Mouse (Mus musculus) embryonic fibroblast, embryonic 13.5 days (primary cell): ENCODE results near the gene Strn4. TPM values are rescaled to one million over a fixed set of nuclear protein-coding genes. Genes with fewer than 3 reads are reported as not detected.

Experiments
- H3K27ac ChIP-seq: 2 replicates; pipeline ENCODE4 v1.5.1; 2012; ENCODE audit warnings: low read length, control low read depth, inconsistent platforms; ENCODE audit not compliant: insufficient read depth
- H3K4me1 ChIP-seq: 2 replicates; pipeline ENCODE4 v1.6.1; 2011; ENCODE audit warnings: low read length; ENCODE audit not compliant: control insufficient read depth, insufficient read depth
- H3K4me3 ChIP-seq: 2 replicates; pipeline ENCODE4 v1.5.1; 2011; ENCODE audit warnings: mild to moderate bottlenecking, control low read depth, low read length; ENCODE audit not compliant: insufficient read depth
- CTCF ChIP-seq: IDR thresholded peaks from 2 replicates; pipeline ENCODE4 v1.5.1; 2011; ENCODE audit warnings: mild to moderate bottlenecking, control low read depth, low read length, moderate library complexity, borderline replicate concordance; ENCODE audit not compliant: insufficient read depth
- POLR2A ChIP-seq: IDR thresholded peaks from 2 replicates; pipeline ENCODE4 v1.6.1; 2011; ENCODE audit warnings: low read depth, mild to moderate bottlenecking, control low read depth, low read length, moderate library complexity
- polyA plus RNA-seq: library from polyadenylated mRNA; stranded (reverse); fragments of >200 nt; gene quantifications from 2 replicates; pipeline ENCODE4 v1.2.4, GENCODE M21; 2011; ENCODE audit warnings: low read depth; ENCODE audit not compliant: missing spikeins, insufficient read length

Strn4 gene
- polyA plus RNA-seq, 1 experiment, result 67.1 TPM

DNA sequence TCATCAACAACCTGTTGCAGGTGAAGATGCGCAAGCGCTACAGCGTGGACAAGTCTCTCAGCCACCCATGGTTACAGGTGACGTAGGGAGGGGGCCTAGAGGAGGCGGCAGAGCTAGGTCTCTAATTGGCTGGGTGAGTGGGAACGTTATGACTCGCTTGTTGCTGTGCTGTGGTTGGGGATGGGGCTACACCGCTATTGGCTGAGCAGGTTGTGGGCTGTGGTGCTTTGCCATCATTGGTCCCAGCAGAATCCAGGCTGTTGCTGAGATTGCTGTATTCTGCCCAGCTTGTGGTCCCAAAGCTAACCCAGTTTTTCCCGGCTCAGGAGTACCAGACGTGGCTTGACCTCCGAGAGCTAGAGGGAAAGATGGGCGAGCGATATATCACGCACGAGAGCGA is 53.8 kb downstream of the Strn4 start:
- Histone ChIP-seq H3K4me1 (no peaks in the 10 kb centered on the region), H3K4me3 (no peak overlapping the region), H3K27ac (no peak overlapping the region)
- no peak for TF ChIP-seq CTCF
- TF ChIP-seq POLR2A, result no peak

DNA sequence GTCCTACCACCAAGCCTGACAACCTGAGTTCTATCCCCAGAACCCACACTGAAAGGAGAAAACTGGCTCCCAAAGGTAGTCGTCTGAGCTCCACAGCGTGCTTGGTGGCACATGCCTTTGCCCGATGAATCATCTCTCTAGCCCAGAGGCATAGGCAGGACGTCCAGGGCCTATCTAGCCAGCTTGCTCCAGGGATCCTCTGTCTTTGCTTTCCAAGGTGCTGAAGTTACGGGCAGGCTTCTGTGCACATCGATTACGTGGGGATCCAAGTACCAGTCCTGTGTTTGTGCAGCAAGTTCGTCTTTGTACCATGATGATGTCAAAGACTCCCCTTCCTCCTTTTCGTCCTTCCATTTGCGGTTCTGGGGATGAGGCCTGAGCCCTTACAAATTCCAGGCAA is 55.9 kb downstream of the Strn4 start:
- Histone ChIP-seq H3K27ac (no peak overlapping the region), H3K4me3 (no peak overlapping the region), H3K4me1 (no peaks in the 10 kb centered on the region)
- TF ChIP-seq CTCF, result no peak
- no peak for TF ChIP-seq POLR2A

DNA sequence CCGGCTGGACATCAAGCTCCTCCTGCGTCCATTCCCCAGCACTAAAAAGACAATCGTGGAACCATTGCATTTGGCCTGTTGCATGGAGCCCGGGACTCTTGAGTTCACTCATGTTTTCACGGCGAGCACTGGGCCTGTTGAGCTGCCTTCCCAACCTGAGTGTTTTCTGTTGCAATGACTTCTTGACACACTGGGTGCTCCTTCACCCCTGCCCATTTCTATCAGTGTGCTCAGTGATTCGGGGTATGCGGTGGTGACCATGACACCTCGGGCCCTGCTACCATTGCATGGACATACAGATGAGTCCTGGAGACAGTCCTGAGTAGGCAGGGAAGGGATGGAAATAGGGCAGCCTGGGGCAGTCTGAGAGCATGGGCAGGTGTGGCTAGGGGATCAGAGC is 56.8 kb downstream of the Strn4 start:
- Histone ChIP-seq H3K27ac (no peak overlapping the region), H3K4me3 (no peak overlapping the region), H3K4me1 (no peaks in the 10 kb centered on the region)
- no peak for TF ChIP-seq CTCF
- TF ChIP-seq POLR2A, result no peak

DNA sequence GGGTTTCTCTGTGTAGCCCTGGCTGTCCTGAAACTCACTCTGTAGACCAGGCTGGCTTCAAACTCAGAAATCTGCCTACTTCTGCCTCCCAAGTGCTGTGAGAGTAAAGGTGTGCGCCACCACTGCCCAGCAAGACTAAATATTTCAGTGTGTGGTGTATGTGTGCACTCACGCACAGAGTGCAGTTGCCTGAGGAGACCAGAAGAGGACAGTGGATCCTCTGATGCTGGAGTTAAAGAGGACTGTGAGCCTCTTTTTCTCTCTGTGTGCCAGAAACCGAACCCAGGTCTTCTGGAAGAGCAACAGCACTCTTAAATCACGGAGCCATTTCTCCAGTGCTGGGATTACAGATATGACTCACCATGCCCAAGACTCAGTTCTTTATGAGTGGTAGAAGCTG is 57.7 kb downstream of the Strn4 start:
- no peaks in the 10 kb centered on the region for H3K4me1 ChIP-seq
- H3K27ac ChIP-seq, result no peak overlapping the region
- TF ChIP-seq POLR2A (no peak), CTCF (no peak)
- H3K4me3 ChIP-seq, result no peak overlapping the region

DNA sequence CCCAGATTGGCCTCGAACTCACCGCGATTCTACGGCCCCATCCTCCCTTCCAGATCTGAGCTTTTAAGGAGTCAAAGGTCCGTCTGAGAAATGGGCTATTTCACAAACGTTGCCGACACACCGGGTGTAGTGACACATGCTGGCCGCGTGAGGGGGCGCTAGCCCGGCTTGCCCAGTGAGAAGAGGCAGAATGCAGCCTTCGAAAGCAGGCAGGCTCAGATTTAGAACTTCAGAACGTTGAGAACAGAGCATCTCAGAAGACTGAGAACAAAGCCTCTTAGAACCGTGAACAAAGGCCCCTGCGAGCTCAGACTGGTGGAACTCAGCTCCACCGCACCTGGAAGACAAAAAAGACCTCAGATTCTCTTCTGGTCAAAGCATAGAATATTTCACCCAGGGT is 58.5 kb downstream of the Strn4 start:
- Histone ChIP-seq H3K4me1 (no peaks in the 10 kb centered on the region), H3K4me3 (peak overlapping the region; percentile 32), H3K27ac (peak overlapping the region; percentile 76)
- TF ChIP-seq CTCF (peak; percentile 99), POLR2A (no peak; the same call in 1 of the 2 replicates)

DNA sequence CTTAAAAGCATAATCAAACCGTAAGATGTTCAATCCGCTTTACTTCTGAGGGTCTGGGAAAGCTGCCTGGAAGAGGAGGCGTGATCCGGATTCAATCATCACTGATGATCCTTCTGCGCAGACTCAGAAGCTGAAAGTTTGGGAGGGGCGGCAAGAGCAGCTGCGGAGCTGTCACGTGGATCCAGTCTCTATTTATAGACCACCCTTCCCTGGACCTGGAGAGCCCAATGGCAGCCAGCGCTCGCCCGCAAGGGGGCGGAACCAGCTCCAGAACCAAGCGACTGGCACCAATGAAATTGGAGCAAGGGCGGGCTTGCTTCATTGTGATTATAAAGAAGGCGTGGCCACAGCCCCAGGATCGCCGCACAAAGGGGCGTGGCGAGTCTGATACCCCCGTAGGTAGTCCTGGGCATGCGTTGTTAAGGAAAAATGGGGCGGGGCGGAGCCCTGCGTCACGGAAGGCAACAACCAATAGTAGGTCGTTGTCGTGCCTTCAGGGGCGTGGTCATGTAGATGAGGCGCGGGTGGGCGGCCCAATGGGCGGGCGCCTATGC is 59.1 kb downstream of the Strn4 start:
- H3K4me1 ChIP-seq, result no peaks in the 10 kb centered on the region
- H3K4me3 ChIP-seq, result peak overlapping the region; percentile 32
- TF ChIP-seq POLR2A (peak; percentile 65), CTCF (no peak)
- peak overlapping the region; percentile 76 for H3K27ac ChIP-seq

DNA sequence AGATGAGACGGTGACA is 59.4 kb downstream of the Strn4 start, which contains the start of gene Dact3:
Gene Dact3 (plus strand): TSS at position 8 of the 16 bp plus-strand sequence.
- peak within 1 kb of the TSS; percentile 76 for H3K27ac ChIP-seq
- H3K4me3 ChIP-seq, result peak within 1 kb of the TSS; percentile 84
- no peaks in the 10 kb centered on the region for H3K4me1 ChIP-seq
- no peak for TF ChIP-seq POLR2A
- no peak for TF ChIP-seq CTCF

DNA sequence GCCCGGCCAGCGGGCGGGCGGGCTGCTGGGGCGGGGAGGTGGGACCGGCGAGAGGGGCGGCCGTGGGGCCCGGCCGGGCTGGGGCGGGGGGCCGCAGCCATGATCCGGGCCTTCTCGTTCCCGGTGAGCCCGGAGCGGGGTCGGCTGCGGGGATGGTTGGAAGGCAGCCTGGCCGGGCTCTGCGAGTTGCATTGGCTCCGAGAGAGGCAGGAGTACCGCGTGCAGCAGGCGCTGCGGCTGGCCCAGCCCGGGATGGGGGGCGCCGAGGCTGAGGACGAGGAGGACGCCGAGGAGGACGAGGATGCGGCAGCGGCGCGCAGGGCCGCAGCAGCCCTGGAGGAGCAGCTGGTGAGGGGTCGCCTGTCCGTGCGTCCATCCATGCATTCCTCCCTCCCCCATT is 59.6 kb downstream of the Strn4 start:
- H3K4me3 ChIP-seq, result peak overlapping the region; percentile 84
- TF ChIP-seq POLR2A, result no peak
- no peak for TF ChIP-seq CTCF
- no peak overlapping the region for H3K27ac ChIP-seq
- no peaks in the 10 kb centered on the region for H3K4me1 ChIP-seq

DNA sequence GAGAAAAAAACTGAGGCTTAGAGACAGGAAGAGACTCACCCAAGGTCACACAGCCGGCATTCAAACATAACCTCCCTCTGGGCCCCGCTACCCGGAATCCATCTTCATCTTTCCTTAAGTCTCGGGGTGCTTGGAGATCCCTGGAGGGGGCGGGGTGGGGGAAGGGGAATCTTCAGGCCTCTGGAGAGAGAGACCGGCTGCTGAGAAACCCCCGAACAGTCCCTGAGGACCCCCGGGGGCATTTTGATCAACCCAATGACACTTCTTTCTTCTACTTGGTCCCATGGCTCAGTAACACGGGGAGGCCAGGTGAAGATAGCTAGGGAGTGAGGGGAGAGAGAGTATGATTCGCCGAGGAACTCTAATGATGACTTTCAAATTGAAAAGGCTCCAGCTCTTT is 60.3 kb downstream of the Strn4 start:
- Histone ChIP-seq H3K4me3 (peak overlapping the region; percentile 84), H3K4me1 (no peaks in the 10 kb centered on the region), H3K27ac (peak overlapping the region; percentile 44)
- no peak for TF ChIP-seq CTCF
- no peak for TF ChIP-seq POLR2A

DNA sequence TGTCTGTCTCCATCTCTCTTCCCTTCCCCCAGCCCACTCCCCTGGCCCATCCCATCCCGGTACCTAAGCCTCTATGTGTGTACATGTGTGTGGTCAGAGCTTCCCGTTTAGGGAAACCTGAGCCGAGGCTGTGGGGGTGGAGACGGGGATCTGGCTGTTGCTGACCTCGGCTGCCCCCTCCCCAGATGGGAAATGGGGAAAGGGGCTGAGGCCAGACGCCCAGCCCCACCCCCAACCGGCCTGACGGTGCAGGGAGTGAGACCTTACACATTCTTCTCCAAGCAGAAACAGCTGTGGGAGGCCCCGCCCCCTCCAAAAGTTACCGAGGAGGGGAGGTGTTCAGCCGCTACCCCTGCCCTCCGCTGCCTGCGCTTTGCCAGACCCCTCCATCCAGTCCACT is 60.9 kb downstream of the Strn4 start:
- Histone ChIP-seq H3K27ac (peak overlapping the region; percentile 44), H3K4me1 (no peaks in the 10 kb centered on the region), H3K4me3 (peak overlapping the region; percentile 84)
- no peak for TF ChIP-seq CTCF
- TF ChIP-seq POLR2A, result no peak

DNA sequence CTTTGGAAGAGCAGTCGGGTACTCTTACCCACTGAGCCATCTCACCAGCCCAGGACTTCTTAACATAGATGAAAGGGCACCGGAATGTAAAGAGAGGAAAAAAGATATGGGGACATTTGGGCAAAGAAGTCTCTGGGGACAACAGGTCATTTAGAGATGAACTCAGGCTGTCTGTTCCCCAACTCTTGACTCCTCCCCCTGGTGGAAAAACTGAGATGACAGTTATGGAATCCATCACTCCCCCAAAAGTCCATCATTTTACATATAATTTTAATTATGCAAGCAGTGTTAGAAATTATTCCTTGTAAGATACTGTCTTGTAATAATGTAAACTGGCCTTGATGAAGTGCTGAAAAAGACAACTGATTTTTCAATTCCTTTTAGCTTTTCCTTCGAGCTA is 62.0 kb downstream of the Strn4 start:
- no peaks in the 10 kb centered on the region for H3K4me1 ChIP-seq
- no peak overlapping the region for H3K27ac ChIP-seq
- TF ChIP-seq CTCF (no peak), POLR2A (no peak)
- no peak overlapping the region for H3K4me3 ChIP-seq
